Mouse (Mus musculus): ENCODE measurements around the gene Cenpm.

Cenpm gene

GRCm38 (mm10) chr15:82192617-82193016 is 51.9 kb downstream of the Cenpm start:
- DNase-seq (ENCODE audit: low spot score), result no peak

GRCm38 (mm10) chr15:82188481-82189240 is 55.9 kb downstream of the Cenpm start:
- no peak for DNase-seq (ENCODE audit: low spot score)

- no peak for DNase-seq (ENCODE audit: low spot score)
These were observed 56.6 kb downstream of the Cenpm start for GRCm38 (mm10) chr15:82187924-82188323.

- DNase-seq (ENCODE audit: low spot score), result no peak
These were observed 57.1 kb downstream of the Cenpm start for GRCm38 (mm10) chr15:82187401-82187800.

GRCm38 (mm10) chr15:82186931-82187330 is 57.6 kb downstream of the Cenpm start:
- DNase-seq (ENCODE audit: low spot score), result no peak

- DNase-seq (ENCODE audit: low spot score), result no peak
These were observed 58.4 kb downstream of the Cenpm start for GRCm38 (mm10) chr15:82186131-82186530.

GRCm38 (mm10) chr15:82185062-82185783 is 59.3 kb downstream of the Cenpm start:
- DNase-seq (ENCODE audit: low spot score), result no peak

GRCm38 (mm10) chr15:82184656-82185055 is 59.9 kb downstream of the Cenpm start:
- no peak for DNase-seq (ENCODE audit: low spot score)

GRCm38 (mm10) chr15:82184183-82184582 is 60.4 kb downstream of the Cenpm start:
- DNase-seq (ENCODE audit: low spot score), result no peak
